Mouse (Mus musculus): ENCODE results near the gene Myzap. TPM values are rescaled to one million over a fixed set of nuclear protein-coding genes. Genes with fewer than 3 reads are reported as not detected.

The Myzap gene
- polyA plus RNA-seq (2015; fragmentation: Nextera tagmentation; extraction: Ambion mirVana), result 2.5 and 6.8 TPM in 2 replicates

DNA sequence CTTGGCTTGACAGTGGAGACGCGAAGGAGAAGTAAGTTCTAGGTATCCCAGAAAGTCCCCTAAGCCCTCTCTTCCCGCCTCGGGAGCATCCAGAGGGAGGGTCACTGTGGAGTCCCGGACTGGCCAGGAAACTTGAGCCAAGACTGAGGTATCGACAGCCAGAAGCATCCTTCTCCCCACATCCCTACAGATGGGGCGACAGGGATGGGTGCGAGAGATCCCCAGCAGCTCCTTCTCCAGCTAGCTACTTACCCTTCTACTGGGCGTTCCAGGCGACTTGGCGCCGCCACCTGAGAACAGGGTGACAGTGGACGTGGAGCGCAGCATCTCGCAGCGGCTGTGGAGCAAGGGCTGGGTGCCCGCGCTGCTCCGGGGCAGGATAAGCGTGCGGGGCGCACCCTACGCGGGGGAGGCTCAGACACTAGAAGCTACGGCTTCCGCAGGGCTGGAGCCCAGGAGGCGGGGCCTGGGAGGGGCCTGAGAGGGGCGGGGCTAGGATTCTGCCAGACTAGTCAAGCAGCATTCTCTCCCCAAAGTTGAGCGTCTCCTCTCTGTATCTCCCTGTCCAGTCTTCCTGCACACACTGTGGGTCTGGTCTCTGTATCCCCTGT lies at the start of gene Myzap:
Gene Myzap, minus strand, starts transcription at position 423 of the 611 bp plus-strand sequence.
- no peaks in the 10 kb centered on the region for H3K9me3 ChIP-seq (replicated peaks)
- peak within 1 kb of the TSS; percentile 97 for H3K4me2 ChIP-seq
- peak within 1 kb of the TSS; percentile 64 for H3K9ac ChIP-seq (replicated peaks)
- 3% methylated on average over 28 of the region's 29 CpGs for WGBS
- no peak within 1 kb of the TSS for H3K27ac ChIP-seq (replicated peaks)
- H3K4me3 ChIP-seq (replicated peaks), result peak within 1 kb of the TSS; percentile 58
- H3K4me1 ChIP-seq, result peaks cover 13% of the 10 kb centered on the region
- no peaks in the 10 kb centered on the region for H3K36me3 ChIP-seq
- peaks cover 19% of the 10 kb centered on the region for H3K27me3 ChIP-seq (replicated peaks)
- peak; percentile 85 for ATAC-seq (ENCODE audit: low FRiP score)

DNA sequence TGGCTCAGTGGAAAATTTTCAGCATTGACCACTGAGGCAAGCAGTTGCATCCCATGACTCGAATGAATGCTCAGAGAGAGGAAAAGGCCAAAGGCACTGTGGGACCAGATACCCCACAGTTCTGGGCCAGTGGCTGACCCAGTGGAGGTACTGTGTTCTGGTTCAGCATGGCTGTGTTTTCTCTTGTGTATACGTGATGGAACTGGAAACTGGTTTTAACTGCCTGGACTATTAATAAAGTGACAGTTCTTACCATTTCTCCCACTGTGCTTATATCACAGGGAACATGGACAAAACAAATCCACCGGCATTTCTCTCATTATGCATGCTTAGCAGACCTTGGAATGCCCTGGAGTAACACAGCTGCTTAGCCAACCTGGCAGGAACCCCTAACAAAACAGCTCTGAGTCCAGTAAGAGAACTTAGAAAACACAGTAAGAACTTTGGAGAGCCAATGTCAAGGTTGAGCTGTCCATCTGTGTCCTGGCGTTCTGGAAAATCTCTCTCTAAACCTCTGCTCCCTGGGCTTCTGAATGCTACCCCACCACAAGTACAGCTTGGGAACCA lies 48.3 kb upstream of the Myzap start:
- no peak overlapping the region for H3K4me3 ChIP-seq (replicated peaks)
- H3K36me3 ChIP-seq, result no peaks in the 10 kb centered on the region
- H3K4me2 ChIP-seq, result no peak overlapping the region
- H3K27me3 ChIP-seq (replicated peaks), result no peaks in the 10 kb centered on the region
- H3K9me3 ChIP-seq (replicated peaks), result no peaks in the 10 kb centered on the region
- H3K4me1 ChIP-seq, result peaks cover 17% of the 10 kb centered on the region
- no peak overlapping the region for H3K9ac ChIP-seq (replicated peaks)
- no peak overlapping the region for H3K27ac ChIP-seq (replicated peaks)
- no peak for ATAC-seq (ENCODE audit: low FRiP score)
- WGBS, result 71% methylated on average over 4 of the region's 4 CpGs

DNA sequence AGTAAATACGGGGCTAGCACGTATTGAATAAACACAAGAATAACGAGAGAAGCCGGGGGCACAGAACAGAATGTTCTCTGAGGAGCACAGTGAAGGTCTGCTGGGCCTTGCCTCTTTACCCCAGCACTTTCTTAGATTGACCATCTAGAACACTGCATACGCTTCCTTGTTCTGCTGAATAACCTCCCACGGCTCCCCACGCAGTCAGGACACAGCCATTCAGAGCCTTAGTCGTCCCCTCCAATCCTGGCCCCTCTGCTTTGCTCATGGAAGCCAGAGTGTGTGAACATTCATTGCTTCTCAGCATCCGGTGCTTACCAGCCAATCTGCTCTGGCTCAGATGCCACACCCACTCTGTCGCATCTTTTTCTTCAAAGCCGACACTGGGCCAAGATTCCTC lies 46.0 kb upstream of the Myzap start:
- no peak for ATAC-seq (ENCODE audit: low FRiP score)

DNA sequence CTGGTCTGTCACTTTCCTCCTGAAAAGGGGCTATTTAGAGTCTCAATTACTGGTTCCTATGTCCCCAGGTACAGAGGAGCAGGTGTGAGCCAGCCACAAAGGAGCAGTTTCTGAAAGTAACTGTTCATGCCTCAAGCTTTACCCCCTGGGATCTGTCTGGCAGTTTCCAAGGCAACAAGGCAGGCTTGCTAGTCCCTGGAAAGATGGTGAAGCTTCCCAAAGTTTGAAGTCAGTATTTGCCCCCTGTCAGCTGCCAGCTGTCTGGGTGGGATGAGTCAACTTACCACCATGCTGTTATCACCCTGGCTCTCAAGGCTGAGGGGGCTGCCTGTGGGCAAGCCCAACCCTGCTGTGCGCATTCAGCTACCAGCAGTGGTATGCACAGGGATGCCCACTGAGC lies 44.7 kb upstream of the Myzap start:
- 72% methylated on average over 1 of the region's 1 CpGs for WGBS

More for the DNA sequence above, 46.0 kb upstream of the Myzap start:
- Histone ChIP-seq H3K4me2 (no peak overlapping the region), H3K27ac (replicated peaks) (no peak overlapping the region), H3K9ac (replicated peaks) (no peak overlapping the region), H3K9me3 (replicated peaks) (no peaks in the 10 kb centered on the region), H3K4me1 (peaks cover 17% of the 10 kb centered on the region), H3K4me3 (replicated peaks) (no peak overlapping the region), H3K27me3 (replicated peaks) (no peaks in the 10 kb centered on the region), H3K36me3 (no peaks in the 10 kb centered on the region)
- 71% methylated on average over 11 of the region's 11 CpGs for WGBS

DNA sequence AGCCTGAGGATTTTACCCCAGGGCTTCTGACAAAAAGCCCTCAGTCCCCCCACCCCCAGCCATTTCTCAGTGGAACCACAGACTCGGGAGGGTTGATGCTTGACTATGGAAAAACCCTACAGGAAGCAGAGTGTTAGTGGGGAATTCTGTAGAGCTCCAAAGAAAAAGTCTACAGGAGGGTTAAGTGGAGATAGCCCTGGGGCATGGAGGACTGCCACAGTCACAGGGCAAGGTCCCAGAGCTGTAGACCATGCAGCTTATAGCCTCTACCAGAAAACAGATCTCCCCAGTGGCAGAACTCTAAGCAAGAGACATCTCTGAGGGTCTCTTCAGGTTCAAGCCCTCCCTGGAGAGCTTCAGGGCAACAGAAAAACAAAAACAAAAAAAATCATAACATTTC lies 43.5 kb upstream of the Myzap start:
- H3K4me1 ChIP-seq, result peaks cover 17% of the 10 kb centered on the region
- H3K4me3 ChIP-seq (replicated peaks), result no peak overlapping the region
- no peaks in the 10 kb centered on the region for H3K9me3 ChIP-seq (replicated peaks)
- no peak for ATAC-seq (ENCODE audit: low FRiP score)
- H3K27ac ChIP-seq (replicated peaks), result no peak overlapping the region
- H3K27me3 ChIP-seq (replicated peaks), result no peaks in the 10 kb centered on the region
- H3K36me3 ChIP-seq, result no peaks in the 10 kb centered on the region
- no peak overlapping the region for H3K9ac ChIP-seq (replicated peaks)
- WGBS, result 58% methylated on average over 1 of the region's 1 CpGs
- no peak overlapping the region for H3K4me2 ChIP-seq

More for the DNA sequence above, 44.7 kb upstream of the Myzap start:
- no peaks in the 10 kb centered on the region for H3K36me3 ChIP-seq
- H3K9me3 ChIP-seq (replicated peaks), result no peaks in the 10 kb centered on the region
- ATAC-seq (ENCODE audit: low FRiP score), result peak; percentile 61; the same call in 1 of the 2 replicates
- no peak overlapping the region for H3K4me3 ChIP-seq (replicated peaks)
- no peak overlapping the region for H3K9ac ChIP-seq (replicated peaks)
- H3K4me1 ChIP-seq, result peaks cover 17% of the 10 kb centered on the region
- H3K27me3 ChIP-seq (replicated peaks), result no peaks in the 10 kb centered on the region
- H3K4me2 ChIP-seq, result no peak overlapping the region
- H3K27ac ChIP-seq (replicated peaks), result peak overlapping the region; percentile 54; the same call in 1 of the 2 replicates

DNA sequence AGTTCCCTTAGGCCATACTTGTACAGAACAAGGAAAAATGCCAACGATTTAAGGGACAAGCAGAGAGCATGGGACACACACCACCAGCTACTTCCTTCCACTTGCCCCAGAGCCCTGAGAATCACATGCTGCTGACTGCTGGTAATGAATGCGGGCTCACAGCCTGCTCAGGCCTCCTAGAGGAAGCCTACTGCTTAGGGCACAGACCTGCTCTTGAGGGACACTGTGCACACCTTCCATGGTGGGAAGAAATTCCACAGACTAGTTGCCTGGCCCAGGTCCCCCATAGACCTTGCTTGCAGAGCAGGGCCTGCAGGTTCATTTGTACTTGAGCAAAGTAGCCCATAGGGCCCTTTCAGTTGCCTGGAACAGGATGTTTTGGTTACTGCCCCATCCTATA lies 42.8 kb upstream of the Myzap start:
- Histone ChIP-seq H3K27ac (replicated peaks) (no peak overlapping the region), H3K9me3 (replicated peaks) (no peaks in the 10 kb centered on the region), H3K4me1 (peaks cover 17% of the 10 kb centered on the region), H3K36me3 (no peaks in the 10 kb centered on the region), H3K4me3 (replicated peaks) (no peak overlapping the region), H3K9ac (replicated peaks) (no peak overlapping the region), H3K27me3 (replicated peaks) (no peaks in the 10 kb centered on the region), H3K4me2 (no peak overlapping the region)
- ATAC-seq (ENCODE audit: low FRiP score), result no peak
- 96% methylated on average over 2 of the region's 2 CpGs for WGBS

DNA sequence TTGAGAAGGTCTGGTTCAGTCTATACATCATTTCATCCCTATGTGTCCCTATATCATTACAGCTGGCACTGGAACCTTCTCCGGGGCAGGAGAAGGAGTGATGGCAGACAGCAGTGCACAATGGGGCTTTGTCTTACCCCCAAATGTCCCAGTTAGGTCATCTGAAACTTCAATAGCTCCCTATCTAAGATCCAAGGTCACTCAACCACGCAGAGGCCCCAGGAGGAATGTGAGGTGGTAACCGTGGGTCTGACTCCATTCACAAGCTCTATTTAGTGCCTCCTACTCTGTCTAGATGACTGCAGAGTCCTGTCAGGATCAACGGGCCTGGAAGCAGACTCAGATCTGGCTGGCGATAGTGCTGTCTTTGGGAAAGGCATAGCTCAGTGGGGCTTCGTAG lies 36.8 kb upstream of the Myzap start:
- no peak overlapping the region for H3K27ac ChIP-seq (replicated peaks)

DNA sequence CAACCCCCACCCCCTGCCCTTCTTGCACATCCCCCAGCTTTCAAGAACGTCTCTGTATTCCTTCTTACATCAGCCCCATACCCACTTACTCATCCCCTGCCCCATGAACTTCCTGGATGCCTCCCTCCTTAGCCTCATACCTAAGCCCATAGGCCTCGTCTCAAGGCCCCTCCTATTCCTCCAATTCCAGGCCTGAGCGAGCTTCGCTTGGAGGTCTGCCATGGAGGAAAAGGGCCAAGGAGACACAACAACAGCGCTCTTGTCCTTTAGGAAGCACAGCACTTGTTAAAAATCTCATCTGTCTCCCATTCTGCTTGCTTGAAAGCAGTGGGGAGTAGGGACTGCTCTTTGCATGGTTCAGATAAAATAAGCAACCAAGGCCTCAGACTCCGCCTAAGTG lies 36.1 kb upstream of the Myzap start:
- Histone ChIP-seq H3K4me1 (no peaks in the 10 kb centered on the region), H3K36me3 (no peaks in the 10 kb centered on the region), H3K9ac (replicated peaks) (no peak overlapping the region), H3K27ac (replicated peaks) (no peak overlapping the region), H3K4me2 (no peak overlapping the region), H3K9me3 (replicated peaks) (no peaks in the 10 kb centered on the region), H3K27me3 (replicated peaks) (no peaks in the 10 kb centered on the region), H3K4me3 (replicated peaks) (no peak overlapping the region)
- WGBS, result 77% methylated on average over 6 of the region's 6 CpGs
- no peak for ATAC-seq (ENCODE audit: low FRiP score)

More for the DNA sequence above, 36.8 kb upstream of the Myzap start:
- no peak for ATAC-seq (ENCODE audit: low FRiP score)
- Histone ChIP-seq H3K9ac (replicated peaks) (no peak overlapping the region), H3K9me3 (replicated peaks) (no peaks in the 10 kb centered on the region), H3K4me3 (replicated peaks) (no peak overlapping the region), H3K36me3 (no peaks in the 10 kb centered on the region), H3K4me1 (no peaks in the 10 kb centered on the region), H3K27me3 (replicated peaks) (no peaks in the 10 kb centered on the region), H3K4me2 (no peak overlapping the region)
- 55% methylated on average over 6 of the region's 6 CpGs for WGBS

DNA sequence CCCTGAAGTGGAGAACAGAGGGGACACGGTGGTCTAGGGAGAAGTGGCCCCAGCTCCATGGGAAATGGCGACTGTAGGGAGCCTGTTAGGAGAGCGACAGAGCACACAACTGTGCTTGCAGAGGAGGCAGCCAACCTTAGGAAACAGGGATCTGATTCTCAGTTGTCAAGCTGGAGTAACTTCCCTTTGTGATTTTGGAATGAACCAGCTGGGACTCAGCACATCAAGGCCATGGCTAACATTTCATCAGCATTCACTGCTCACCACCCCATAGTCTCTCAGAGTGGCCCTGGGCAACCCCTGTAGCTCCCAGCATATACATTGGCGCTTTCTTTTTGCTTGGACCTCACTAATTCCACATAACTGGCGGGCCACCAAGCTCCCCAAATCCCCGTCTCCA lies 33.8 kb upstream of the Myzap start:
- Histone ChIP-seq H3K9ac (replicated peaks) (no peak overlapping the region), H3K27ac (replicated peaks) (no peak overlapping the region), H3K4me3 (replicated peaks) (no peak overlapping the region), H3K27me3 (replicated peaks) (no peaks in the 10 kb centered on the region), H3K4me2 (no peak overlapping the region), H3K4me1 (no peaks in the 10 kb centered on the region), H3K36me3 (no peaks in the 10 kb centered on the region), H3K9me3 (replicated peaks) (no peaks in the 10 kb centered on the region)
- 86% methylated on average over 6 of the region's 6 CpGs for WGBS
- ATAC-seq (ENCODE audit: low FRiP score), result no peak

DNA sequence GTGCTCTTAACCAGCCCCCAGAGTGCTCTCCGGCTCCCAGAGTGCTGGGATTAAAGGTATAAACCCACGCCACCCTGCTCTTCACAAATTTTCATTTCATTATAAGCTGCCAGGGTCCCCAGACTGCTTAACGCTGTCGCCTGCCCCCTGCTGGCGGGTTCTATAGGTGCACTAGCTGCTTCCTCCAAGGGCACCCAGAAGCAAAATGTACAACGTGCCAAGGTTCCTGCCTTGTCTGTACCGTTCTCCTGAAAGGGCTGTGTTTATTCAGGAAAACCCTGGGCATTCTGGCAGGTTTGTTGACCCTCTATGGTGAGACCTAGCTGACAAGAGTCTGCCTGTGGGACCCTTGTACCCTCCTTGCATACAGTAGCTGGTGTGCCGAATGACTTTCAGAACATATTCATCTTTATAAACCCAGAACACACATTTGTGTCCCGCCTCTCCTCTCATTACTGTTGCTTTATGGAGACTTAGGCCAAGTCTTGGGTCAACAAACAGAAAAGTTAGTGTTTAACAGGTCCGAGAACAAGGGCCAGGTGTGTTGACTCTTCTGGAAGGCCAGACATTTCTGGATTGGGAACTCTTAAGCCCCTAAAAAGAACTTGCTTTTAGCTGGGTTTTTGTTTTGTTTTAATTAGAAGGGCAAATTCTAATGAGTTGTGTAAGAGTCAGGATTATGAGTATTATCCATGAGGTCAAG lies 32.8 kb upstream of the Myzap start:
- Histone ChIP-seq H3K9ac (replicated peaks) (no peak overlapping the region), H3K9me3 (replicated peaks) (no peaks in the 10 kb centered on the region), H3K27me3 (replicated peaks) (no peaks in the 10 kb centered on the region), H3K4me3 (replicated peaks) (no peak overlapping the region), H3K4me2 (no peak overlapping the region), H3K27ac (replicated peaks) (no peak overlapping the region), H3K36me3 (no peaks in the 10 kb centered on the region), H3K4me1 (no peaks in the 10 kb centered on the region)
- no peak for ATAC-seq (ENCODE audit: low FRiP score)
- WGBS, result 53% methylated on average over 10 of the region's 10 CpGs

DNA sequence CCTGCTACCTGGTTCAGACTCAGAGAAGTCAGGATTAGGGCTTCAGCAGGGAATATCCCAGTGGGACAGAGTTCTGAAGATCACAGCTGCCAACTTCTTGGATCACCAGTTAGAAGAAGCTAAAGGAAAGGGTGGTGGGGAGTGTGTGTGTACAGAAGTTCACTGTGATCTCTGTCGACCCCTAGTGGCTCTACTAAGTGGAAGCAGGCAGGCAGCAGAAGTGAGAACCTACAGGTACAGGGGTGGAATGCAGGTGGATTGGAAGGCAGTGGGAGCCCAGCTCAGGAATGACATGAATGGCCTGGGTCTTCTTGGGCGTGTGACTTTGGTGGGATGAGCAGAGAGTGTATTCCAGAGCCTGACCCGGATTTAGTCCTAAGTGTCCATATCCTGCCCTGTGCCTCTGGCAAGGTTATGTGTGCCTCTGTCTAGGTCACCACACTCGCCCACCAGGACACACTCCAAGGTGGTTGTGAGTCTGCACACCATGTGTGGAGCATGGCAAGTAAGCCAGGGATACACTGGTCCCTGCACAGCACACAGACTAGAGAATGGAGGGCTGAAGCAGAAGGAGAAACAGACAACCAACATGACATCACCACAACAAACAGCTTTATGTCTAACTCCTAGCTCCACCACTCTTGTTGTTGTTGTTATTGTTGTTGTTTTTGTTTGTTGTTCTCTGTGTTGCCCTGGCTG lies 31.9 kb upstream of the Myzap start:
- no peak overlapping the region for H3K4me3 ChIP-seq (replicated peaks)
- peak; percentile 45; the same call in 1 of the 2 replicates for ATAC-seq (ENCODE audit: low FRiP score)
- no peaks in the 10 kb centered on the region for H3K27me3 ChIP-seq (replicated peaks)
- no peaks in the 10 kb centered on the region for H3K4me1 ChIP-seq
- H3K9me3 ChIP-seq (replicated peaks), result no peaks in the 10 kb centered on the region
- no peak overlapping the region for H3K27ac ChIP-seq (replicated peaks)
- no peak overlapping the region for H3K4me2 ChIP-seq
- no peaks in the 10 kb centered on the region for H3K36me3 ChIP-seq
- WGBS, result 28% methylated on average over 4 of the region's 4 CpGs
- no peak overlapping the region for H3K9ac ChIP-seq (replicated peaks)

Data from neural tube, embryonic 15.5 days (tissue).